Mouse (Mus musculus) neural tube, embryonic 11.5 days (tissue): Measurements from ENCODE around the gene Dtd1. TPM values are rescaled to one million over a fixed set of nuclear protein-coding genes. Genes with fewer than 3 reads are reported as not detected.

Experiments
- ATAC-seq: fragments of 200-750 bp; cut with Nextera tagmentation; 2 replicates; pipeline ENCODE4 v1.8.0; 2017; ENCODE audit warnings: moderate number of reproducible peaks, mild to moderate bottlenecking, moderate TSS enrichment, moderate library complexity; ENCODE audit not compliant: insufficient read depth, low FRiP score, low TSS enrichment
- DNase-seq: peaks from one replicate; pipeline ENCODE4 v3.0.0-alpha.2; 2015; ENCODE audit warnings: low spot score
- H3K27ac ChIP-seq: fragments of 300-500 bp; sonication (generic); 2 replicates; pipeline ENCODE4 v1.5.1; 2014; ENCODE audit warnings: low read depth, mild to moderate bottlenecking, low read length
- H3K27me3 ChIP-seq: fragments of 300-500 bp; sonication (generic); 2 replicates; pipeline ENCODE4 v1.6.1; 2014; ENCODE audit warnings: mild to moderate bottlenecking, low read length, mixed read lengths; ENCODE audit not compliant: control insufficient read depth, insufficient read depth
- H3K36me3 ChIP-seq: fragments of 300-500 bp; sonication (generic); 2 replicates; pipeline ENCODE4 v1.6.1; 2014; ENCODE audit warnings: mild to moderate bottlenecking, low read length, moderate library complexity, mixed read lengths; ENCODE audit not compliant: control insufficient read depth, insufficient read depth
- H3K4me1 ChIP-seq: fragments of 300-500 bp; sonication (generic); 2 replicates; pipeline ENCODE4 v1.6.1; 2014; ENCODE audit warnings: low read length, mixed read lengths; ENCODE audit not compliant: control insufficient read depth, insufficient read depth
- H3K4me2 ChIP-seq: fragments of 300-500 bp; sonication (generic); 2 replicates; pipeline ENCODE4 v1.6.1; 2014; ENCODE audit warnings: low read depth, mild to moderate bottlenecking, moderate library complexity
- H3K4me3 ChIP-seq: fragments of 300-500 bp; sonication (generic); 2 replicates; pipeline ENCODE4 v1.5.1; 2014; ENCODE audit warnings: low read depth, low read length
- H3K9ac ChIP-seq: fragments of 300-500 bp; sonication (generic); 2 replicates; pipeline ENCODE4 v1.6.1; 2014; ENCODE audit warnings: mild to moderate bottlenecking, low read length
- H3K9me3 ChIP-seq: fragments of 300-500 bp; sonication (generic); 2 replicates; pipeline ENCODE4 v1.6.1; 2016; ENCODE audit warnings: low read length; ENCODE audit not compliant: control insufficient read depth
- WGBS: fragments of 180-500 bp; shearing (Covaris S2); extraction: QIAGEN DNeasy Blood & Tissue Kit; methylation state at CpG from one replicate; pipeline ENCODE4 v1.1.7; 2014; 5-methylcytosine and 5-hydroxymethylcytosine counted together
- polyA plus RNA-seq: library from polyadenylated mRNA; unstranded; fragments of >200 nt; fragmentation: Nextera tagmentation; extraction: Ambion mirVana; gene quantifications from 2 replicates; pipeline ENCODE4 v1.2.1, GENCODE M21; 2014

The Dtd1 gene
- polyA plus RNA-seq, 1 experiment from 2014 or later: 35.0 TPM

DNA sequence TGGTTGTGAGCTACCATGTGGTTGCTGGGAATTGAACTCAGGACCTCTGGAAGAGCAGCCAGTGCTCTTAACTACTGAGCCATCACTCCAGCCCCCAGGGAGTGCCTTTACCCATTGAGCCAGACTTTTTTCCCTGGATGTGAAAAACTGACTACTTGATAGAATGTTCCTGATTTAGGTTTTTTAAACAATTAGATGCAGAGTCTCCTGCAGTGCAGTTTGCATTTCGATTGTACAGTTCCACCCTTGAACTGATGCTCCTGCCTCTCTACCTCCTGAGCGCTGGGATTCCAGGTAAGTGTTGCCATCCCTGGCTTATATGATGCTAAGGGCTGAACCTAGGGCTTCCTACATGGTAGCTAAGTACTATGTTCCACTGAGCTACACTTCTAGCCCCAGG, 1.7 kb upstream of the Dtd1 start:
- Histone ChIP-seq H3K4me2 (no peak overlapping the region), H3K36me3 (no peaks in the 10 kb centered on the region), H3K27me3 (no peaks in the 10 kb centered on the region), H3K4me3 (no peak overlapping the region), H3K27ac (no peak overlapping the region), H3K9me3 (no peaks in the 10 kb centered on the region), H3K4me1 (no peaks in the 10 kb centered on the region), H3K9ac (no peak overlapping the region)
- DNase-seq: no peak
- ATAC-seq: no peak
- 79% methylated on average over 2 of the region's 2 CpGs for WGBS

DNA sequence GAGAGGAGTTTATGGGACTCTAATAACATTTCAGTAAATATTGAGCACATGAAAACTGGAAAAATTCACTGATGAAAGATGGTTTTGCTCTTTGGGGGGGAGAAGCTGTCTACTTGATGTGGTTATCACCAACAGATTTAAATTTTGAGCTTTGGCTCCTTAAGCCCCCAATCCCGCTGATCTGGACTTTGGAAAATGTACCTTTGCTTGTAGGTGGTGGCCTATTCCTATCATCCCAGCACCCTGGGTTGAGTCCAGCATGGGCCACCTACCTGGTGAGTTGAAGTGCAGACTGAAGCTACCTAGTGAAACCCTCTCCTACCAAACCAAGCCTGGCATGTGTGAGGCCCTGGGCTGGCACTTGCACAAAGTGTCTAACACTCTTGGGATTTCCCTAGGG, 1.9 kb downstream of the Dtd1 start:
- Histone ChIP-seq H3K27ac (no peak overlapping the region), H3K27me3 (no peaks in the 10 kb centered on the region), H3K9me3 (no peaks in the 10 kb centered on the region), H3K4me2 (no peak overlapping the region), H3K4me1 (no peaks in the 10 kb centered on the region), H3K4me3 (no peak overlapping the region), H3K36me3 (no peaks in the 10 kb centered on the region), H3K9ac (no peak overlapping the region)
- 88% methylated on average over 1 of the region's 1 CpGs for WGBS
- ATAC-seq (no peak), DNase-seq (no peak)

DNA sequence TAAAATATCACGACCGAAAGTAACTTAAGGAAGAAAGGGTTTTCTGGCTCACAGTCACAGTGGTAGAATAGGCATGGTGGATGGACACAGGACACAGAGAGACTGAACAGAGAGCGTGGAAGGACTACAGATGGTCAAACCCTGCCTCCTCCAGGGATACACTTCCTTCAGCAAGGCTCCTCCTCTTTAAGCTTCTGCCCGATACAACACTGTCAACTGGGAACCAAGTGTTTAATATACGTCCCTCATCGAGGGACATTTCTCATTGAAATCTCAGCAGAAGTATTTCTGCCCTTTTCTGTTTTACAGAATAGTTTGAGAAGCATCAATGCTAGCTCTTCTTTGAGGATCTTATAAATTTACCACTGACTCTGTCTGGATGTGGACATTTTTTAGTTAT, 14.3 kb downstream of the Dtd1 start:
- no peak overlapping the region for H3K9ac ChIP-seq
- H3K36me3 ChIP-seq: no peaks in the 10 kb centered on the region
- DNase-seq: no peak
- H3K4me1 ChIP-seq: no peaks in the 10 kb centered on the region
- H3K4me3 ChIP-seq: no peak overlapping the region
- no peak overlapping the region for H3K4me2 ChIP-seq
- no peaks in the 10 kb centered on the region for H3K27me3 ChIP-seq
- H3K27ac ChIP-seq: no peak overlapping the region
- no peak for ATAC-seq
- H3K9me3 ChIP-seq: no peaks in the 10 kb centered on the region
- WGBS: 96% methylated on average over 6 of the region's 6 CpGs

DNA sequence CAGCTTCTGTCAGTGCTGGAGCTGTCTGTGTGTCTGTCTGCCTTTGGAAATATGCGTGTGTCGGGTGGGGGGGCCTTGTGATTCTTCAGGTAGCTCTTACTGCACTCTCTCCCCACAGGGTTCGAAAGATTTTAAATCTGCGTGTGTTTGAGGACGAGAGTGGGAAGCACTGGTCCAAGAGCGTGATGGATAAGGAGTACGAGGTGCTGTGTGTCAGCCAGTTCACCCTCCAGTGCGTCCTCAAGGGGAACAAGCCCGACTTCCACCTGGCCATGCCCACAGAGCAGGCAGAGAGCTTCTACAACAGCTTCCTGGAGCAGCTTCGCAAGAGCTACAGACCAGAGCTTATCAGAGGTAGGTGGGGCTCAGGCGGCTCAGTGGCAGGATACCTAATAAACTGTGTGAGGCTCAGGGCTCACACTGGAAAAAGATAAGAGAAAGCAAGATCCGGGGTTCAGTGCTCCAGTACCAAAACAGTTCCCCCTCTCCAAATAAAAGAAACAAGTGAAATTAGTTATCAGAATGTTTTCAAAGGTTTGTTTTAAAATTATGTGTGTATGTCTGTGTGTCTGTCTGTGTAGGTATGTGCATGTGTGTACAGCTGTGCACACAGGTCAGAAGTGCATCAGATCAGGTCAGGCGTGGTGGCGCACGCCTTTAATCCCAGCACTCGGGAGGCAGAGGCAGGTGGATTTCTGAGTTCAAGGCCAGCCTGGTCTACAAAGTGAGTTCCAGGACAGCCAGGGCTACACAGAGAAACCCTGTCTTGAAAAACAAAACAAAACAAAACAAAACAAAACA, 17.6 kb downstream of the Dtd1 start:
- Histone ChIP-seq H3K4me3 (no peak overlapping the region), H3K4me1 (no peaks in the 10 kb centered on the region), H3K4me2 (no peak overlapping the region), H3K27ac (no peak overlapping the region), H3K27me3 (no peaks in the 10 kb centered on the region), H3K9ac (no peak overlapping the region), H3K9me3 (no peaks in the 10 kb centered on the region), H3K36me3 (no peaks in the 10 kb centered on the region)
- no peak for ATAC-seq
- no peak for DNase-seq
- 93% methylated on average over 16 of the region's 16 CpGs for WGBS

DNA sequence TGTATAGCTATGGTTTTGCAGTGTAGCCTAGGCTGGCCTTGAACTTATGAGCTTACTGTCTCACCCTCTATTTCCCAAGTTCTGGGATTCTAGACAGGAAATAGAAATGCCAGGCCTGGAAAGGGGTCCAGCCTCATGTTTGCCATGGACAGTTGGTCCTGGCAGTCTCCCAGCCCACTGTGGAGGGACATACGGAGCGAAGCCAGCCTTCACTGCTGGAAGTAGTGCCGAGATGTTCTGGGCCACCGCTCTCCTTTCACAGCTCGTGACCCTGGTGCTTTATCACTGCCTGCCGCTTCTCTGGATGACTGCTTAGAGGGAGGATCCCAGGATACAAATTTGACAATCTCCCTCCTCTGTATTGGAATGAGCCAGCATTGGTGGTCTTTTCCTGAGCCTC, 21.8 kb downstream of the Dtd1 start:
- no peaks in the 10 kb centered on the region for H3K27me3 ChIP-seq
- no peak for ATAC-seq
- no peaks in the 10 kb centered on the region for H3K4me1 ChIP-seq
- H3K27ac ChIP-seq: no peak overlapping the region
- WGBS: 58% methylated on average over 6 of the region's 6 CpGs
- H3K4me2 ChIP-seq: no peak overlapping the region
- H3K4me3 ChIP-seq: no peak overlapping the region
- no peaks in the 10 kb centered on the region for H3K36me3 ChIP-seq
- no peak for DNase-seq
- no peaks in the 10 kb centered on the region for H3K9me3 ChIP-seq
- no peak overlapping the region for H3K9ac ChIP-seq

DNA sequence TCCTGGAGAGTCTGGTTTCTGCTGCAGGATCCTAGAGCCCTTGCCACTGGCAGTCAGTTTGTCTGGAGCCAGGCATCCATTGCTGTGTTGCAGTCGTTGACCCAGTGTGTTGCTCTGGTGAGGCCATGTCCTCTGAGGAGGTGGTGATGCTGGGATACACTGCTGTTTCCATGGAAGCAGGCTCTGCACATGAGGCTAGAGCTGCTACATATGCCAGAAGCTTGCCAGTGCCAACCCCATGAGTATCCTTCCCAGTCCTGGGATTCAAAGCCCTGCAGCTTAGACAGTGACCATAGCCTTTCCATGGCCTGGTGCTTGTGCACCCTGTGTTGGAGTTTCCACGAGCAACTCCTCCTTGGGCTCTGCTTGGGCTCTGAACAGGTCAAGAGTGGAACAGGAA, 33.9 kb downstream of the Dtd1 start:
- no peak overlapping the region for H3K27ac ChIP-seq
- H3K36me3 ChIP-seq: no peaks in the 10 kb centered on the region
- H3K4me3 ChIP-seq: no peak overlapping the region
- WGBS: 81% methylated on average over 2 of the region's 2 CpGs
- DNase-seq: no peak
- H3K9me3 ChIP-seq: no peaks in the 10 kb centered on the region
- H3K4me1 ChIP-seq: no peaks in the 10 kb centered on the region
- H3K4me2 ChIP-seq: no peak overlapping the region
- H3K27me3 ChIP-seq: no peaks in the 10 kb centered on the region
- no peak for ATAC-seq
- H3K9ac ChIP-seq: no peak overlapping the region

DNA sequence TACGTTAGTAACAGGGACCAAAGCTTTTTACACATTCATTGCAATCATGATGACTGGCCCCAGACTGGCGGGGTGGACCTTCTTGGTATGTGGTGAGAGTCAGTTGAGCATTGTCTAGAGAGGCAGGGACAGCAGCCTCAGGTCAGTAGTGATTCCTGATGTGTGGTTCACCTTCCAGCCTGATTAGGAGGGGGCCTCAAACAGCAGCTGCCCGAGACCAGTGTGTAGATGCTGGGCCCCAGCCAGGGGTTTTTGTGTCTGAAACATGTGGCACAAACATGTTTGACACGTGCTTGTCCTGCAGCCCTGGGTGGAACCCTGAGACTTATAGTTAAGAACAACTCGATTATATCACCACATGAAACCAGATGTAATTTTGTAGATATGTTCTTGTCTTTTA, 34.5 kb downstream of the Dtd1 start:
- 86% methylated on average over 5 of the region's 5 CpGs for WGBS

DNA sequence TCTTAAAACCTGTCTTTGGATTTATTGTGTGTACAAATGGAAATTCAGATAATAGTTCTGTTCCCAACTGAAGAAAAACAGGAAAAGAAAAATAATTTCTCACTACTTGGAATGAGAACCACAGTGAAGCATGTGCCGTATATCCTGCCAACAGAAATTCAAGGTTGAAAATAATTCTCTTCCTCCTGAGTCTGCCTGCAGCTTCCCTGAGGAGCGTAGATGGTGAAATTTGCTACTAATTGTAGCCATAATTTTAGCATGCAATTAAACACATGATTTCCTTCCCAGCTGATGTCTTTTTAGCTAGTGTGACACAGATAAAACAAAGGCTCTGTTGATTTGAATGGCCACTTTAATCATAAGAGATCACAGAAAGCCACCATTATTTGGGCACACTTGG, 35.0 kb downstream of the Dtd1 start:
- Histone ChIP-seq H3K4me2 (no peak overlapping the region), H3K27me3 (no peaks in the 10 kb centered on the region), H3K9me3 (no peaks in the 10 kb centered on the region), H3K36me3 (no peaks in the 10 kb centered on the region), H3K4me1 (no peaks in the 10 kb centered on the region), H3K27ac (no peak overlapping the region), H3K9ac (no peak overlapping the region), H3K4me3 (no peak overlapping the region)
- 78% methylated on average over 2 of the region's 2 CpGs for WGBS
- DNase-seq (no peak), ATAC-seq (no peak)

More for the DNA sequence above, 34.5 kb downstream of the Dtd1 start:
- H3K36me3 ChIP-seq: no peaks in the 10 kb centered on the region
- no peaks in the 10 kb centered on the region for H3K4me1 ChIP-seq
- H3K27me3 ChIP-seq: no peaks in the 10 kb centered on the region
- H3K4me2 ChIP-seq: no peak overlapping the region
- H3K9ac ChIP-seq: no peak overlapping the region
- H3K4me3 ChIP-seq: no peak overlapping the region
- no peaks in the 10 kb centered on the region for H3K9me3 ChIP-seq
- ATAC-seq: no peak
- DNase-seq: no peak
- no peak overlapping the region for H3K27ac ChIP-seq

DNA sequence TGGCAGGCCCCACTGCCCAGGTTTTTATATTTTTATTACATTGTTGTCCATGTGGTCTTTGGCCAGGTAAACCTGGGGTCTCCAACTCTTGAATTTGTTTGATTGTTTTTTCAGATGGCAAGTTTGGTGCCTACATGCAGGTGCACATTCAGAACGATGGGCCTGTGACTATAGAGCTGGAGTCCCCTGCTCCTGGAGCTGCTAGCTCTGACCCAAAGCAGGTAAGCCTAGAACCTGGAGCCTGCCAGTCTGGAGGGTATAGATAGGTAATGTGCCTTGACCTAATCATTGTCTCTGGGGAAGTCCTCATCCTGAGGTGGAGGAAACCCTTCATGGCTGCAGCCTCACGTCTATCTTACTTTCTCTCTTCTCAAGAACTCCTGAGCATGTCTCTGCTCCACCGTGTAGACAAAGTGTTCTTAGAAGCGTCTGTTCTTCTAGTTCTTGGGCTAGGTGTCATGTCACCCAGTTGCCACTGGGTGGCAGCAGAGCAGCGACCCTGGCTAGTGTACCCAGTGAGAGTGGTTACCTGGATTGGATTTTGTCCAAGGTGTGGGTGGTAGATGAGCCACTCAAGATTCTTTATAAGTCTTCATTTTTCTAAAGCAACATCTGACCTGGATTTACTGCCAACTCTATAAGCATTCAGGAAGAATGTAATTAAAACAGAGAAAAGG, 36.1 kb downstream of the Dtd1 start:
- Histone ChIP-seq H3K4me2 (no peak overlapping the region), H3K4me3 (no peak overlapping the region), H3K4me1 (no peaks in the 10 kb centered on the region), H3K27me3 (no peaks in the 10 kb centered on the region), H3K36me3 (no peaks in the 10 kb centered on the region), H3K27ac (no peak overlapping the region), H3K9ac (no peak overlapping the region), H3K9me3 (no peaks in the 10 kb centered on the region)
- 26% methylated on average over 5 of the region's 5 CpGs for WGBS
- ATAC-seq: peak; percentile 62
- DNase-seq: peak; percentile 64
